10 mouse cellular contexts compared by ENCODE assay signal in genomic region chr6:129423040-129423733, GRCm38 (mm10). TPM values are rescaled to one million over a fixed set of nuclear protein-coding genes. Genes with fewer than 3 reads are reported as not detected.
A peak's percentile ranks its signal among the peaks of the same experiment; 100 is the strongest.
DNase-seq lines count a peak whose midpoint lies in the region; ATAC-seq lines count a peak whose summit lies in the region.
"Had no signal": no experiment of that assay in that cellular context is flagged by ENCODE, and none has a peak within 500 bp of the region (broad histone marks: within the 10 kb centered on the region; RNA-seq: fewer than 3 reads in every experiment).

No protein-coding gene starts in this region.

- H3K4me3 ChIP-seq in liver, embryonic 11.5 days (ENCODE audit: low read depth, low read length), result no peak overlapping the region
- no peak overlapping the region for H3K4me3 ChIP-seq in heart, embryonic 13.5 days

- no peak overlapping the region for H3K4me2 ChIP-seq in liver, embryonic 11.5 days
- peak overlapping the region; percentile 45 for H3K4me2 ChIP-seq in heart, embryonic 13.5 days

- no peak; the same call in 1 of the 2 replicates for ATAC-seq in liver, embryonic 11.5 days (replicated peaks; ENCODE audit: low FRiP score)
- no peak for ATAC-seq in heart, embryonic 13.5 days (ENCODE audit: extremely low read depth, insufficient number of reproducible peaks, low FRiP score, low TSS enrichment)

- H3K27me3 ChIP-seq in liver, embryonic 11.5 days (replicated peaks; ENCODE audit: control insufficient read depth, insufficient read depth, low read length), result no peaks in the 10 kb centered on the region
- H3K27me3 ChIP-seq in heart, embryonic 13.5 days (replicated peaks), result no peaks in the 10 kb centered on the region

- H3K27ac ChIP-seq in liver, embryonic 11.5 days (ENCODE audit: low read depth, low read length), result no peak overlapping the region
- peak overlapping the region; percentile 64 for H3K27ac ChIP-seq in heart, embryonic 13.5 days (replicated peaks)

- no peaks in the 10 kb centered on the region for H3K36me3 ChIP-seq in liver, embryonic 11.5 days (ENCODE audit: control insufficient read depth, insufficient read depth, low read length)
- H3K36me3 ChIP-seq in heart, embryonic 13.5 days, result no peaks in the 10 kb centered on the region

- H3K4me1 ChIP-seq in liver, embryonic 11.5 days (replicated peaks; ENCODE audit: control insufficient read depth, insufficient read depth, low read length), result peaks cover 10% of the 10 kb centered on the region
- H3K4me1 ChIP-seq in heart, embryonic 13.5 days, result peaks cover 18% of the 10 kb centered on the region

- no peaks in the 10 kb centered on the region for H3K9me3 ChIP-seq in liver, embryonic 11.5 days (ENCODE audit: control insufficient read depth, low read length)
- H3K9me3 ChIP-seq in heart, embryonic 13.5 days, result no peaks in the 10 kb centered on the region

- DNase-seq in liver, result peak; percentile 28
- DNase-seq in liver, embryonic 11.5 days (ENCODE audit: low spot score), result no peak
- DNase-seq in brain, adult 2 months (ENCODE audit: low read depth, low spot score), result peak; percentile 29
- DNase-seq in kidney, postnatal 36 days, result peak; percentile 41 to 58
- DNase-seq in layer of hippocampus, adult 9-10 months (ENCODE audit: low spot score), result no peak
- no peak for DNase-seq in cerebellum, adult 11-12 months
- no peak for DNase-seq in T-cell, adult 2 months (ENCODE audit: low spot score)

- WGBS in liver, embryonic 11.5 days, result 83% methylated on average over 4 of the region's 4 CpGs
- 58% methylated on average over 4 of the region's 4 CpGs for WGBS in heart, embryonic 13.5 days

- no peak overlapping the region for H3K9ac ChIP-seq in liver, embryonic 11.5 days (ENCODE audit: low read depth, low read length)
- no peak overlapping the region for H3K9ac ChIP-seq in heart, embryonic 13.5 days

RNA-seq across cellular contexts. Expression of gene Clec9a, which starts 14.5 kb away (rescaled TPM):
- polyA plus RNA-seq in liver, embryonic 11.5 days (2014; fragmentation: Nextera tagmentation; extraction: Ambion mirVana), result 0.56 and 0.67 TPM in 2 replicates
- 0.20 and 0.35 TPM in 2 replicates for polyA plus RNA-seq in heart, embryonic 13.5 days (2015; fragmentation: Nextera tagmentation; extraction: Ambion mirVana)

RNA-seq across cellular contexts. Expression of gene Clec1b, which starts 26.1 kb away (rescaled TPM):
- polyA plus RNA-seq in liver, embryonic 11.5 days (2014; fragmentation: Nextera tagmentation; extraction: Ambion mirVana), result 39.2 and 39.8 TPM in 2 replicates
- 5.9 and 9.6 TPM in 2 replicates for polyA plus RNA-seq in heart, embryonic 13.5 days (2015; fragmentation: Nextera tagmentation; extraction: Ambion mirVana)
- polyA plus RNA-seq: gonadal fat pad, adult 2 months had no signal

RNA-seq across cellular contexts. Expression of gene Clec1a, which starts 28.6 kb away (rescaled TPM):
- 0.38 and 0.65 TPM in 2 replicates for polyA plus RNA-seq in liver, embryonic 11.5 days (2014; fragmentation: Nextera tagmentation; extraction: Ambion mirVana)
- polyA plus RNA-seq in heart, embryonic 13.5 days (2015; fragmentation: Nextera tagmentation; extraction: Ambion mirVana), result 3.0 and 3.2 TPM in 2 replicates

RNA-seq across cellular contexts. Expression of gene Clec12b, which starts 37.5 kb away (rescaled TPM):
- not detected in 2 replicates for polyA plus RNA-seq in liver, embryonic 11.5 days (2014; fragmentation: Nextera tagmentation; extraction: Ambion mirVana)
- polyA plus RNA-seq in heart, embryonic 13.5 days (2015; fragmentation: Nextera tagmentation; extraction: Ambion mirVana), result 0.15 and 0.32 TPM in 2 replicates
- polyA plus RNA-seq: small intestine, adult 2 months had no signal

Comparison
In these comparisons a context has a peak if more than half of its experiments do, and no peak if none do; other contexts are left out.
1. DNase-seq: peak in liver (single experiment), brain, adult 2 months (single experiment) and kidney, postnatal 36 days (2 of 2); none in liver, embryonic 11.5 days (single experiment), layer of hippocampus, adult 9-10 months (single experiment), cerebellum, adult 11-12 months (single experiment) and T-cell, adult 2 months (single experiment).